Mouse (Mus musculus): Measurements from ENCODE around the gene Gm49358.

- no peak for TF ChIP-seq CTCF (IDR thresholded peaks at IDR 0.05; ENCODE audit: borderline replicate concordance, insufficient read depth, low read length)
- no peak for TF ChIP-seq POLR2A (IDR thresholded peaks at IDR 0.05; ENCODE audit: low read depth, low read length)
Observed at GRCm38 (mm10) chr10:86828221-86829135, 64.7 kb downstream of the Gm49358 start.
